Mouse (Mus musculus) limb, embryonic 13.5 days (tissue): ENCODE measurements around the gene Serinc2. TPM values are rescaled to one million over a fixed set of nuclear protein-coding genes. Genes with fewer than 3 reads are reported as not detected.

ENCODE experiments used
- ATAC-seq: fragments of 200-750 bp; cut with Nextera tagmentation; 2 replicates; pipeline ENCODE4 v1.8.0; 2017; ENCODE audit warnings: low read depth, moderate number of reproducible peaks, moderate TSS enrichment; ENCODE audit not compliant: low FRiP score
- H3K27ac ChIP-seq: fragments of 300-500 bp; sonication (generic); 2 replicates; pipeline ENCODE4 v1.5.1; 2015; ENCODE audit warnings: inconsistent platforms, mild to moderate bottlenecking, moderate library complexity
- H3K27me3 ChIP-seq: fragments of 300-500 bp; sonication (generic); 2 replicates; pipeline ENCODE4 v1.6.1; 2015; ENCODE audit warnings: mild to moderate bottlenecking, inconsistent platforms
- H3K36me3 ChIP-seq: fragments of 300-500 bp; sonication (generic); 2 replicates; pipeline ENCODE4 v1.6.1; 2015; ENCODE audit warnings: inconsistent platforms, mild to moderate bottlenecking, moderate library complexity
- H3K4me1 ChIP-seq: fragments of 300-500 bp; sonication (generic); 2 replicates; pipeline ENCODE4 v1.6.1; 2015; ENCODE audit warnings: inconsistent platforms
- H3K4me2 ChIP-seq: fragments of 300-500 bp; sonication (generic); replicated peaks from 2 replicates; pipeline ENCODE4 v1.6.1; 2015; ENCODE audit warnings: inconsistent platforms, mild to moderate bottlenecking, moderate library complexity
- H3K4me3 ChIP-seq: fragments of 300-500 bp; sonication (generic); 2 replicates; pipeline ENCODE4 v1.5.1; 2015; ENCODE audit warnings: moderate library complexity, mild to moderate bottlenecking, inconsistent platforms
- H3K9ac ChIP-seq: fragments of 300-500 bp; sonication (generic); 2 replicates; pipeline ENCODE4 v1.6.1; 2015; ENCODE audit warnings: mild to moderate bottlenecking, inconsistent platforms
- H3K9me3 ChIP-seq: fragments of 300-500 bp; sonication (generic); 2 replicates; pipeline ENCODE4 v1.6.1; 2016; ENCODE audit warnings: inconsistent platforms
- WGBS: fragments of 180-500 bp; shearing (Covaris S2); methylation state at CpG from one replicate; pipeline ENCODE4 v1.1.7; 2015; 5-methylcytosine and 5-hydroxymethylcytosine counted together
- polyA plus RNA-seq: library from polyadenylated mRNA; unstranded; fragments of >200 nt; fragmentation: Nextera tagmentation; extraction: Ambion mirVana; gene quantifications from 2 replicates; pipeline ENCODE4 v1.2.1, GENCODE M21; 2015

The Serinc2 gene
- polyA plus RNA-seq, 1 experiment from 2014 or later = 223 TPM

DNA sequence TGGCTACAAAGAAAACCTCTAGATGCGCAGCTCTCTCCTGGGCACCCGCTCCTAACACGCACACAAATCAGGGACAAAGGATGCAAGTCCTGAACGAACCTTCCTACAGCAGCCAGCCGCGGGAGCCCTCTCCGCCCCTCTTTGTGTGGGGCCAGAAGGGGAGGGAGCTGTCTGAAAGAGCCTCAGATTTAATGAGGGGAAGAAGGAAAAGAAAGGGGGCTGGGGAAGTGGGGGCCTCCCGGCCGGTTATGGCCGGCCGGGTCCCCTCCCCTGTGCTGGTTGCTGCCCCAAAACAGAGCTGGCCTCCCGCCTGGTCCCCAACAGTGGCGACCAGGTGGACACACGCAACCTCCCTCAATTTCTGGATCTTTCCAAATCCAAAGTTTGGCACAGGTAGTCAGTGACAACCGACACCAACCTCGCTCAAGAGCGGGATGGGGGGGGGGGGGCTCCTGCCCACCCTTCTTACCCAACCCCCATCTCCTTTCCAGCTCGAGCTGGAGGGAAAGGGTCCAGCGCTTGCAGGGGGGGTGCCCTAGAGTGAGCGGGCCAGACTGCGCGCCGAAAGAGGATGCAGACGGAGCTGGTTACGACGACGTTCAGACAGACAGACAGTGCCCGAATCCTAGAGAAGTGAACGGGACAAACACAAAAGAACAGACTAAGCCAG is 4.5 kb downstream of the Serinc2 start:
- H3K4me1 ChIP-seq = peaks cover 21% of the 10 kb centered on the region
- peak overlapping the region; percentile 86 for H3K27ac ChIP-seq
- H3K4me3 ChIP-seq = peak overlapping the region; percentile 83
- peak; percentile 81 for ATAC-seq
- peak overlapping the region; percentile 84 for H3K4me2 ChIP-seq
- H3K36me3 ChIP-seq = peaks cover 16% of the 10 kb centered on the region
- no peaks in the 10 kb centered on the region for H3K9me3 ChIP-seq
- H3K27me3 ChIP-seq = peaks cover 13% of the 10 kb centered on the region; the same call in 1 of the 2 replicates
- H3K9ac ChIP-seq = peak overlapping the region; percentile 96
- under 1% methylated on average over 29 of the region's 29 CpGs for WGBS

DNA sequence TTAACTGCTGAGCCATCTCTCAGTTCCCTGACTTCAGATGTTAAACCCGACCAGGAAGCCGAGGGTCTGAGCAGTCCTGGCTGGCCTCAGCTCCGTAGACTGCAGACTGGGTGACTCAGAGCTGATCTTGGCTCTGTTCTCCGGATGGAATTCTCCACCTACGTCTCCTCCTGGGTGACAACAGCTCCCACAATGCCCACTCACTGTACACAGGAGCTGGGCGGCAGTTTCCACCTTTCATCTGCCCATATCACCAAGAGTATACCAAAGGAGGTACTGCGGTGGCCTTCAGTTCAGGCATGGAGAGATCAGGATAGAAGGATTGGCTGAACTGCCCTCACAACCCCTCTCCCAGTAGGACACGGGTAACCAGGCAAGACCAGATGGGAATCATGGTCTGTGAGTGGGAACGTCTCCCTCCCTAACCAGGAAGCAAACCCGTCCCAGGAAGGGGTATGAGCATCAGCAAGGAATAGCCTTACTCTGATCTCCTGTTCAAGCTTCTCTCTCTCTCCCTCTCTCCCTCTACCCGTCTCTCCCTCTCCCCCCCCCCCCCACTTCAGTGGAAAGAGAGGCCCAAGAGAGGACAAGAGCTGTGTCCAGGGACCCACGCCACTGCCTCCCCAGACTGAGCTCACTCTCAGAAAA is 5.2 kb downstream of the Serinc2 start:
- Histone ChIP-seq H3K27ac (peak overlapping the region; percentile 86), H3K27me3 (peaks cover 9% of the 10 kb centered on the region; the same call in 1 of the 2 replicates), H3K9ac (peak overlapping the region; percentile 96), H3K9me3 (no peaks in the 10 kb centered on the region), H3K4me2 (peak overlapping the region; percentile 84), H3K36me3 (peaks cover 23% of the 10 kb centered on the region), H3K4me1 (peaks cover 21% of the 10 kb centered on the region), H3K4me3 (peak overlapping the region; percentile 83)
- WGBS = 9% methylated on average over 12 of the region's 12 CpGs
- peak; percentile 37 for ATAC-seq

DNA sequence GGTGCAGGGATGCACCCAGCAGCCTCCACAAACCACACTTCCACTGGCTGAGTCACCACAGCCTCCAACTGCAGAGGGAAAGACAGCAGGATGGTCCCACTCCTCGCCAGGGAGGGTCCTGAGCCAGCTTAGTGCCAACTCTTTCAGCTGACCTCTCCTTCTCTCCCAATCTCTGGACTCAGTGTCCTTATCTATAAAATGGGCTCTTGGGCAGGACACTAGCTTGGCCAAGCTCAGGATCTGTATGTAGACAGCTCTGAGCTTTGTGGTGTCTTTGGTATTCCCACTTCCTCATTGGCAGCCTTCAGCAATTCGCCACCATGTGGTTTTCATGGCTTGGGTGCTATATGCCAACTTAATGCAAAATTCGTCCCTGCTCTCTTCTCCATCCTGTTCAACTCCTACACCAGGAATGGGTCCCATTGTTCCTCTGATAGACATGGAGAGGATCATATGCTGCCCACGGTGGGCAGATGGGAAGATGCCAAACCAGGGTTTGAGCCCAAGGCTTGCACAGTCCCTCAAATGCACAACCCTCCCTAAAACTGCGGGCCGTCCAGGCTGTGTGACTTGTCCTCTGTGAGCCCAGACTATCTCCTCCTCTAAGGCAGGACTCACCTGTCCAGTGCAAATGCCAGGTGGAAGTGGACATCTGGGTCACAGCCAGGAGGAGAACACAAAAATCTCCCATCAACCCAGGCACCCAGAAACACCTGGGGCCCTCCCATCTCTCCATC is 8.2 kb downstream of the Serinc2 start:
- Histone ChIP-seq H3K9me3 (no peaks in the 10 kb centered on the region), H3K9ac (no peak overlapping the region), H3K27ac (no peak overlapping the region), H3K4me2 (no peak overlapping the region), H3K4me3 (no peak overlapping the region), H3K36me3 (peaks cover 30% of the 10 kb centered on the region), H3K4me1 (peaks cover 36% of the 10 kb centered on the region), H3K27me3 (no peaks in the 10 kb centered on the region)
- 86% methylated on average over 6 of the region's 6 CpGs for WGBS
- no peak for ATAC-seq

GRCm38 (mm10) chr4:130270089-130270488 is 8.9 kb downstream of the Serinc2 start:
- no peak for ATAC-seq
- no peak overlapping the region for H3K27ac ChIP-seq
- no peak overlapping the region for H3K9ac ChIP-seq
- peaks cover 30% of the 10 kb centered on the region for H3K36me3 ChIP-seq
- WGBS = 84% methylated on average over 8 of the region's 8 CpGs
- no peak overlapping the region for H3K4me3 ChIP-seq
- H3K4me2 ChIP-seq = no peak overlapping the region
- H3K27me3 ChIP-seq = no peaks in the 10 kb centered on the region
- H3K4me1 ChIP-seq = peaks cover 36% of the 10 kb centered on the region
- no peaks in the 10 kb centered on the region for H3K9me3 ChIP-seq

DNA sequence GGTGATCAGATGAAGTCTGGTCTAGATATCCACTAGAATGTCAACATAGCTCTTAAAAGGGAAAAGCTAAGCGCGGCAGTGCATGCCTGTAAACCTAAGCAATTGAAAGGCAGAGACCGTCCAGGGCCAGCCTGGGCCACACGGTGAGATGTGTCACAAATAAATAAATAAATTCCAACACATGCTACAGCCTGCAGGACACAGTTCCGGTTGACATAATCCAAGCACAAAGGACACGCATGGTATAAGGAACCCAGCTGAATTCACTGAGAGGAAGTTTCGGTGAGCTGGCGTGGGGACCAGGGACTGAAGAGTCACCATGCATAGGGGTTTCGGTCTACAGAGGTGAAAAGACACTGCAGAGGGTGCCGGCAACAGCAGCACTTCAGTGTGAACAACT is 10.3 kb downstream of the Serinc2 start:
- Histone ChIP-seq H3K36me3 (peaks cover 36% of the 10 kb centered on the region), H3K9me3 (no peaks in the 10 kb centered on the region), H3K9ac (no peak overlapping the region), H3K27me3 (no peaks in the 10 kb centered on the region), H3K4me3 (no peak overlapping the region), H3K27ac (no peak overlapping the region), H3K4me2 (no peak overlapping the region), H3K4me1 (peaks cover 45% of the 10 kb centered on the region)
- no peak for ATAC-seq
- whole genome bisulfite sequencing = 89% methylated on average over 10 of the region's 10 CpGs

DNA sequence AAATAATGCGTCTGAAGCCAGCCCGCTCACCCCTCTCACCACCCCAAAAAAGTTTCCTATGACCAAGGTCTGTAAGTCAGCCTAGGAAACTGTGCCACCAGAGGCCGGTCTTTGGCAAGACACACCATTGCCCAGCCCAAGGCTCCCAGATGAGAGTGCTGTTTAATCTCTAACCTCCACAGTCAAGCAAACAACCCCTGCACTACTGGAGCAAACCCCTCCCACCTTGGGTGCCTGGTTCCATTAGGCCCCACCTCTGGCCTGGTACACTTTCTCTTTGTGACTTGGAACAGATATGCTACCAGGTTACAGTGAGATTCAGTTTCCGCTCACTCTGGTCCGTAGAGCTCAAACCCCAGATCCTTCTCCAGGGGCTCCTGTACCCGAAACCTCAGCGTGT is 11.9 kb downstream of the Serinc2 start:
- 67% methylated on average over 7 of the region's 7 CpGs for WGBS
- H3K27me3 ChIP-seq = no peaks in the 10 kb centered on the region
- peak overlapping the region; percentile 32; the same call in 1 of the 2 replicates for H3K4me2 ChIP-seq
- peak overlapping the region; percentile 17; the same call in 1 of the 2 replicates for H3K27ac ChIP-seq
- no peak overlapping the region for H3K9ac ChIP-seq
- no peak for ATAC-seq
- peaks cover 31% of the 10 kb centered on the region for H3K4me1 ChIP-seq
- no peaks in the 10 kb centered on the region for H3K9me3 ChIP-seq
- H3K36me3 ChIP-seq = peaks cover 53% of the 10 kb centered on the region
- H3K4me3 ChIP-seq = no peak overlapping the region

DNA sequence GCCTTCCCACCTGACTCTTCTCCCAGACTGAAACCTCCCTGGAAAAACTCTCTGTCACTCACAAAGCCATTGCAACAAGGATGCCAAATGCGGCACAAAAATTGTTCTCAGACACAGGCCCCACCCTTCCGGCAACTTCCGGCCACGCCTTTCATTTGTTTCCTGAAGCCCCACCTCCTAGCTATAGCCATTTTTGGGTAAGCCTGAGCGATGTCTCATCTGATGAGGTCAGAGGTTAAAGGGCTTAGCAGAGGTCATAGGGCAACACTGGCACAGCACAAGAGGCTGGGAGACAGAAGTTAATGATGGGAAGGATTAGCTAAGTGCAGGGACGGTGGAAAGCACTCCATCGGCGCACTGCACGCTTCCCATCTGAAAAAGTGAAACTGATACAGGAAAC is 12.4 kb downstream of the Serinc2 start:
- Histone ChIP-seq H3K4me2 (peak overlapping the region; percentile 32; the same call in 1 of the 2 replicates), H3K4me1 (peaks cover 31% of the 10 kb centered on the region), H3K9me3 (no peaks in the 10 kb centered on the region), H3K4me3 (no peak overlapping the region), H3K27ac (no peak overlapping the region), H3K9ac (no peak overlapping the region), H3K36me3 (peaks cover 57% of the 10 kb centered on the region), H3K27me3 (no peaks in the 10 kb centered on the region)
- ATAC-seq = no peak
- WGBS = 49% methylated on average over 9 of the region's 9 CpGs

DNA sequence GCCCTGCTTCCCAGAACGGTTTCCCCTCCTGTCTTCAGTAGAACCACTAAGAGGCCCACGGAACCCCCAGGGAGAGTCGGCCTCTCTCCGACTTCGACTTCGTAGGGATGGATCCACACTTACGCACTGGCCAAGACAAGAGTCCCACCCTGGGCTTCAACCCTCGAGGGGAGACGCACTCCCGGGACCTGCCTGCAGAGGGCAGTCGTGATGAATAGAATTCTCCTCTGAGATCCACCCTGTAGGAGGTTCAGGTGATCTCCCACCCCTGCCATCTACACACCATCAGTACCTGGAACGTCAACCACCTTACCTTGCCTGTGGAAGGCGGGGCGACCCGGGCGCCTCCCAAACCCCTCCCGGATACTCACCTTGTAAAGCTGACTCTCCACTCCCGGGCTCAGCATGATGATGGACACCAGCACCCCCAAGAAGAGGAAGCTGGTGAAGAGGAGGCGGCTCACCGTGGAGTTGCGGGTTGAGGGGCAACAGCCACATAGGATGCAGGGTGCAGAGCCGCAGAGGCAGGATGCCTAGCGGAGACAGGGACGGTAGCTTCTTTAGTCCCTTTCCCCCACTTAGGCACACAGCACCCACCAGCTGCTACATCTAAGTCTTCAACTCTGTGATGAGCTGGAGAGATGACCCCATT is 14.2 kb downstream of the Serinc2 start:
- H3K9ac ChIP-seq = no peak overlapping the region
- H3K4me2 ChIP-seq = no peak overlapping the region
- no peak overlapping the region for H3K27ac ChIP-seq
- H3K9me3 ChIP-seq = no peaks in the 10 kb centered on the region
- peaks cover 31% of the 10 kb centered on the region for H3K4me1 ChIP-seq
- peaks cover 63% of the 10 kb centered on the region for H3K36me3 ChIP-seq
- H3K4me3 ChIP-seq = no peak overlapping the region
- WGBS = 25% methylated on average over 24 of the region's 24 CpGs
- no peak for ATAC-seq
- no peaks in the 10 kb centered on the region for H3K27me3 ChIP-seq

- H3K9ac ChIP-seq = no peak overlapping the region; the same call in 1 of the 2 replicates
- no peaks in the 10 kb centered on the region for H3K27me3 ChIP-seq
- H3K4me3 ChIP-seq = no peak overlapping the region
- WGBS = 46% methylated on average over 11 of the region's 11 CpGs
- H3K9me3 ChIP-seq = no peaks in the 10 kb centered on the region
- peaks cover 63% of the 10 kb centered on the region for H3K36me3 ChIP-seq
- ATAC-seq = no peak
- no peak overlapping the region for H3K4me2 ChIP-seq
- peaks cover 31% of the 10 kb centered on the region for H3K4me1 ChIP-seq
- H3K27ac ChIP-seq = no peak overlapping the region
Observed at GRCm38 (mm10) chr4:130264131-130264530, 14.9 kb downstream of the Serinc2 start.

- Histone ChIP-seq H3K4me3 (no peak overlapping the region), H3K27me3 (no peaks in the 10 kb centered on the region), H3K27ac (no peak overlapping the region), H3K36me3 (peaks cover 88% of the 10 kb centered on the region), H3K9me3 (no peaks in the 10 kb centered on the region), H3K4me1 (peaks cover 11% of the 10 kb centered on the region), H3K4me2 (no peak overlapping the region), H3K9ac (no peak overlapping the region)
- ATAC-seq = no peak
- WGBS = 32% methylated on average over 5 of the region's 5 CpGs
Observed at GRCm38 (mm10) chr4:130260406-130260805, 18.6 kb downstream of the Serinc2 start.

- no peaks in the 10 kb centered on the region for H3K4me1 ChIP-seq
- ATAC-seq = peak; percentile 55; the same call in 1 of the 2 replicates
- H3K4me2 ChIP-seq = no peak overlapping the region
- no peak overlapping the region for H3K4me3 ChIP-seq
- H3K36me3 ChIP-seq = peaks cover 74% of the 10 kb centered on the region
- no peaks in the 10 kb centered on the region for H3K27me3 ChIP-seq
- 62% methylated on average over 8 of the region's 8 CpGs for WGBS
- no peak overlapping the region for H3K27ac ChIP-seq
- H3K9ac ChIP-seq = no peak overlapping the region
- no peaks in the 10 kb centered on the region for H3K9me3 ChIP-seq
Observed at GRCm38 (mm10) chr4:130252441-130253157, 26.4 kb downstream of the Serinc2 start.
